Comparison of ENCODE assay signal across 24 mouse cellular contexts in genomic region chr2:180780282-180780681, GRCm38 (mm10). TPM values are rescaled to one million over a fixed set of nuclear protein-coding genes. Genes with fewer than 3 reads are reported as not detected.
"Had no signal": no experiment of that assay in that cellular context is flagged by ENCODE, and none has a peak within 500 bp of the region (broad histone marks: within the 10 kb centered on the region; RNA-seq: fewer than 3 reads in every experiment).

No protein-coding gene starts in this region.

- H3K27ac ChIP-seq: midbrain, embryonic 10.5 days; midbrain, embryonic 13.5 days; midbrain, embryonic 15.5 days; neural tube, embryonic 13.5 days; neural tube, embryonic 15.5 days had no signal

- H3K4me2 ChIP-seq: lung, embryonic 14.5 days; midbrain, embryonic 13.5 days; midbrain, embryonic 15.5 days; neural tube, embryonic 13.5 days; neural tube, embryonic 15.5 days had no signal

- H3K9me3 ChIP-seq: midbrain, embryonic 15.5 days; neural tube, embryonic 13.5 days; neural tube, embryonic 15.5 days had no signal

- H3K4me3 ChIP-seq: midbrain, embryonic 10.5 days; midbrain, embryonic 13.5 days; midbrain, embryonic 15.5 days; myocyte; neural tube, embryonic 13.5 days; neural tube, embryonic 15.5 days had no signal

- H3K9ac ChIP-seq: lung, embryonic 14.5 days; midbrain, embryonic 13.5 days; neural tube, embryonic 13.5 days; neural tube, embryonic 15.5 days had no signal

- H3K36me3 ChIP-seq: midbrain, embryonic 10.5 days; midbrain, embryonic 13.5 days; midbrain, embryonic 15.5 days; neural tube, embryonic 13.5 days; neural tube, embryonic 15.5 days had no signal

- DNase-seq: lung, embryonic 14.5 days; lung, postnatal 10 days; lung, postnatal 4 days; retina, postnatal 1 day; right cerebral cortex, adult 18-20 months; right cerebral cortex, postnatal 25 days; right cerebral cortex, postnatal 4 days; spleen, adult 18-20 months; thymus, postnatal 25 days; thymus, postnatal 4 days had no signal

RNA-seq across cellular contexts. Expression of gene Bhlhe23, which starts 3.6 kb away (rescaled TPM):
- total RNA-seq: megakaryocyte, adult 5-6 weeks; megakaryocyte-erythroid progenitor cell, adult 5-6 weeks had no signal
- polyA plus RNA-seq: liver, embryonic 16.5 days; lung, embryonic 14.5 days; lung, embryonic 16.5 days; myocyte; small intestine, adult 2 months; stomach, embryonic 14.5 days; stomach, embryonic 16.5 days; urinary bladder, adult 2 months had no signal
